Mouse (Mus musculus) lung, adult 2 months (tissue): ENCODE results near the gene Epha1.

Source experiments
- CTCF ChIP-seq: fragments of 200-500 bp; IDR thresholded peaks from 2 replicates; pipeline ENCODE4 v1.5.1; 2011; ENCODE audit warnings: mild to moderate bottlenecking, low read length, control low read depth; ENCODE audit not compliant: insufficient read depth
- POLR2A ChIP-seq: fragments of 200-500 bp; IDR thresholded peaks from 2 replicates; pipeline ENCODE4 v1.6.1; 2011; ENCODE audit warnings: low read depth, mild to moderate bottlenecking, control low read depth, low read length, borderline replicate concordance; ENCODE audit errors: extremely low read depth

GRCm38 (mm10) chr6:42362074-42362473 is 11.0 kb downstream of the Epha1 start:
- TF ChIP-seq POLR2A (no peak), CTCF (no peak)
